Mouse (Mus musculus): ENCODE results near the gene Arid3a.

- TF ChIP-seq CTCF (conservative IDR thresholded peaks at IDR 0.05; ENCODE audit: insufficient read depth, insufficient read length, low read depth, low read length): no peak
- no peak for TF ChIP-seq POLR2A (IDR thresholded peaks at IDR 0.05; ENCODE audit: low read depth, low read length)
These were observed 20.7 kb downstream of the Arid3a start for GRCm38 (mm10) chr10:79947502-79947901.
